Mouse (Mus musculus): ENCODE results near the gene Tsen54.

Tsen54 gene

DNA sequence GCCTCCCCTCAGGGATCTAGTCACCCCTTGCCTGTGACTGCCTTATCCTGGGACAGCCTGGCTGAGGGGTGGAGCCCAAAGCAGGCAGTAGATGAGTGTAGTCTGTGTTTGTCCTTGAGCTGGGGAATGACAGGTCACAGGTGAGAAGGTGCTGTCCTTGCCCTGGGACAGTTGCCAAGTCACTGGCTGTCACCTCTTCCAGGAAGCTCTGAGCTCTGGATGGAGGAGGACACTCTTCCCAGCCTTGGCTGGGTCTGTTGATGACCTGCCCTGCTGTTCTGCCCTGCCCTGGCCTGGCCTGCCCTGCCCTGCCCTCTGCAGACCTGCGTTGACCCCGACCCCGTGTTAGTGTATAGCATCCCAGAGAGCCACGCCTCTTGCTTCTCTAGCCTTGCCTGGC is 57.9 kb downstream of the Tsen54 start:
- no peak for DNase-seq
